Mouse (Mus musculus): Measurements from ENCODE around the gene Tchh. TPM values are rescaled to one million over a fixed set of nuclear protein-coding genes. Genes with fewer than 3 reads are reported as not detected.
A peak's percentile ranks its signal among the peaks of the same experiment; 100 is the strongest.
"Not testable (repeated sequence)": the region's sequence is repeated elsewhere in the genome, so short reads cannot be mapped to it uniquely, and the experiment has no call there.

Tchh gene
- polyA plus RNA-seq, 1 experiment from 2014 or later: 0.65 TPM

DNA sequence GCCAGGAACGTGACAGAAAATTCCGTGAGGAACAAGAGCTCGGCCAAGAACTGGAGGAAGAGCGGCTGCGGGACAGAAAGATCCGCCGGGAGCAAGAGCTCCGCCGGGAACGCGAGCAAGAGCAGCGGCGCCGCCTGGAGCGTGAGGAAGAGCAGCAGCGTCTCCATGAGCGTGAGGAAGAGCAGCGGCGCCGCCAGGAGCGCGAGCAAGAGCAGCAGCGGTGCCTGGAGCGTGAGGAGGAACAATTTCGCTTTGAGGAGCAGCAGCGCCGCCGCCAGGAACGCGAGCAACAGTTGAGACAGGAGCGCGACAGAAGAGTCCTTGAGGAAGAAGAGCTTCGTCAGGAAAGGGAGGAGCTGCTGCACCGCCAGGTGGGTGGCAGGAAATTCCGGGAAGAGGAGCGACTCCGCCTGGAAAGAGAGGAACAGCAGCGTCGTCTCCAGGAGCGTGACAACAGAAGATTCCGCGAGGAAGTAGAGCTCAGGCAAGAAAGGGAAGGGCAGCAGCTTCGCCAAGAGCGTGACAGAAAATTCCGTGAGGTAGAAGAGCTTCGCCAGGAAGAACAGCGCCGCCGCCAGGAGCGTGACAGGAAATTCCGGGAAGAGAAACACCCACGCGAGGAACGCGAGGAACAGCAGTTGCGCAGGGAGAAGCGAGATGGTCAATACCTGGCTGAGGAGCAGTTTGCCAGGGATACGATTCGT is 5.2 kb downstream of the Tchh start:
- Histone ChIP-seq H3K27ac (no peak overlapping the region), H3K4me2 (replicated peaks) (peak overlapping the region; percentile 81), H3K36me3 (no peaks in the 10 kb centered on the region), H3K4me3 (peak overlapping the region; percentile 51), H3K9me3 (no peaks in the 10 kb centered on the region), H3K27me3 (peaks cover 29% of the 10 kb centered on the region), H3K4me1 (peaks cover 13% of the 10 kb centered on the region; the same call in 1 of the 2 replicates), H3K9ac (peak overlapping the region; percentile 30)
- WGBS: under 1% methylated on average over 59 of the region's 59 CpGs
- peak; percentile 38; the same call in 1 of the 2 replicates for ATAC-seq (ENCODE audit: insufficient number of reproducible peaks, insufficient read depth, low FRiP score, low TSS enrichment)

DNA sequence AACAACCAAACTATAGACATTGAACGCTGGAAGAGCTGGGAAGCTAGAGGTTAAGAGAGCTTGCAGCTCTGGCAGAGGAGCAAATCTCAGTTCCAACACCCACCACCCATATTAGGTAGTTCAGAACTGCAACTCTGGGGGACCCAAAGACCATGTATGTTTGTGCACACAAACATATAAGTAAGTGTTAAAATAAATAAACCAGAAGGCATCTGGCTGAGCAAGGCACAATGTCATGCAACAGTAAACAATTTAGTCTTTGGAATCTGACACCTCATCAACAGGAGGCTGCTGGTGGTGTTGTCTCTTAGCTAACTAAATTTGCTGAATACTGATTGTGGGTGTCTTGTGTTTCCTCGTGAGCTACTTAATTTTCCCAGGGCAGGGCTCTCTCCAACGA is 24.4 kb downstream of the Tchh start:
- Histone ChIP-seq H3K4me2 (replicated peaks) (no peak overlapping the region), H3K4me3 (no peak overlapping the region), H3K27me3 (no peaks in the 10 kb centered on the region), H3K36me3 (no peaks in the 10 kb centered on the region), H3K9me3 (no peaks in the 10 kb centered on the region), H3K9ac (no peak overlapping the region), H3K27ac (no peak overlapping the region), H3K4me1 (no peaks in the 10 kb centered on the region)
- WGBS: 71% methylated on average over 3 of the region's 3 CpGs
- ATAC-seq (ENCODE audit: insufficient number of reproducible peaks, insufficient read depth, low FRiP score, low TSS enrichment): no peak

DNA sequence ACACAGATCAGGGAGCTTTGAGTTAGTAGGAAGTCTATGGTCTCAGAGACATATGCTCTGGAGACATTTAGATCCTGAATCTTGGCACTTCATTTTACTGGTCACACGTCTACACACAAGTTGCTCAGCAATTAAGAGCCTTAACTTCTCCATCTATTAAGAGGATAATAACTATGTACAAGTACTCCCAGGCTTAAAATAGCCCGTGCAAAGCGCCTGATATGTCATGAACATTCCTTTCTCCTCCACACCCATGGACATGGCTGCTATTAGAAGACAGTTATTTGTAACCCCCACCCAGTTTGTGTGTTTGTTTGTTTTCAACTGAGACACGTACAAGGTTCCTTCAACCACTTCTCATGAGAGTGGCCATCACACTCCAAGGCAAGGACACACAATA is 25.0 kb downstream of the Tchh start:
- no peaks in the 10 kb centered on the region for H3K27me3 ChIP-seq
- H3K9ac ChIP-seq: no peak overlapping the region
- no peaks in the 10 kb centered on the region for H3K36me3 ChIP-seq
- H3K4me3 ChIP-seq: no peak overlapping the region
- no peaks in the 10 kb centered on the region for H3K9me3 ChIP-seq
- no peak overlapping the region for H3K27ac ChIP-seq
- WGBS: 78% methylated on average over 4 of the region's 4 CpGs
- H3K4me1 ChIP-seq: no peaks in the 10 kb centered on the region
- H3K4me2 ChIP-seq (replicated peaks): no peak overlapping the region
- ATAC-seq (ENCODE audit: insufficient number of reproducible peaks, insufficient read depth, low FRiP score, low TSS enrichment): no peak

DNA sequence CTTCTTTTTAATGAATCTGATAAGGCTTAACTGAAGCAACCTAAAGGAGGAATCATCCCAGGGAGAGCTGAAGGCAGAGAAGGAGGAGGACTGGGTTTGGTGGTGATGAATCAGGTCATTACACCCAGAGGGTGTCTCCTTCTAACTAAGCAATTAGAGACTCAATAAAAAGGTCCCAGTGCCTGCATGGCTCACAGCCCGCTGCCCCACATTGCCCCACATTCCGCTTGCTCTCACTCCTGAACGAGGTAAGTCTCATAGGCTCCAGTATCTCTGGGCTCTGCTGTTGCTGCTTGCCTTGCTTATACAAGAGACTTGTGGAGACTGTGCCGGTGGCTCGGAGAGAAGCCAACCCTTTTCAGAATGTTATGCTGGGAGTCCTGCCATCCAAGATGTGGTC is 26.4 kb downstream of the Tchh start, which contains the start of gene Tchhl1:
Tchhl1 (plus strand) TSS at position 194 of the 400 bp plus-strand sequence.
- no peak for ATAC-seq (ENCODE audit: insufficient number of reproducible peaks, insufficient read depth, low FRiP score, low TSS enrichment)
- no peak within 1 kb of the TSS for H3K27ac ChIP-seq
- H3K9ac ChIP-seq: no peak within 1 kb of the TSS
- WGBS: 66% methylated on average over 5 of the region's 5 CpGs
- H3K4me3 ChIP-seq: no peak within 1 kb of the TSS
- no peaks in the 10 kb centered on the region for H3K27me3 ChIP-seq
- H3K4me2 ChIP-seq (replicated peaks): no peak within 1 kb of the TSS
- no peaks in the 10 kb centered on the region for H3K9me3 ChIP-seq
- H3K36me3 ChIP-seq: no peaks in the 10 kb centered on the region
- H3K4me1 ChIP-seq: no peaks in the 10 kb centered on the region

DNA sequence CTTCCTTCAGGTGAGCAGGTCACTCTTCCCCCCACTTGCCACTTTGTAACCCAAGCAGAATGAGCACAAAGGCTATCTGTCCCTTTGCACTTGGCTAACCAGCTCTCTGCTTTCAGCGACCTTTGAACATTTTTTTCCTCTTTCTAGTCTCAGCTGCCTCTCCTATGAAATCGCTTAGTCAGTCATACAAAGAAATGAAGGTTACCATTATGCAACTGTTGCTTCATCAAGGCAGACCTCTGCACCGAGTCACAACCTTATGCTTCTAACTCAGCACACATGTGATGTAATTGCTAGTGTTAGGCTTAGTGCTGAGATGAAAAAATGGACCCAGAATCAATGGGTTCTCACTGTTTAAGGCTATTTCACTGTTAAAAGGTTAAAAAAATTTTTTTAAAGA is 27.5 kb downstream of the Tchh start:
- H3K27me3 ChIP-seq: no peaks in the 10 kb centered on the region
- no peak for ATAC-seq (ENCODE audit: insufficient number of reproducible peaks, insufficient read depth, low FRiP score, low TSS enrichment)
- 79% methylated on average over 3 of the region's 3 CpGs for WGBS
- no peaks in the 10 kb centered on the region for H3K36me3 ChIP-seq
- no peak overlapping the region for H3K9ac ChIP-seq
- H3K4me3 ChIP-seq: no peak overlapping the region
- H3K4me1 ChIP-seq: no peaks in the 10 kb centered on the region
- H3K4me2 ChIP-seq (replicated peaks): no peak overlapping the region
- no peaks in the 10 kb centered on the region for H3K9me3 ChIP-seq
- no peak overlapping the region for H3K27ac ChIP-seq

DNA sequence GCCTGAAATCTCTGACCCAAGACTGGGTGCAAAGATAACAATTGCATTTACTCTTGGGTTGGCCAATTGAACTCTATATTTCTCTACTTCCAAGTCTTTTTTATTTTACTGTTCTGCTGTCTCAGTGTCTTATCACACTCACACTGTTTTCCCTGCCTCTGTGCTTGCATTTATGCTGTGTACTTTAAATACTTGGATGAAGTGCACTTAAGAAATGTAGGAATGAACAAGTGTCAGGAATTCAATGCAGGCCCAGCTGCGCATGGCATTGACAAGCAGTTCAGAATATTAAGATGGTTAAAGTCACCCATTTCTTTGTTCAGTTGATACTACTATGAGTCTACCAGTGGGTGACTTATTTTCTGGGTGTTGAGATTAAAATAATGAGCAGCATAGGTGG is 37.9 kb downstream of the Tchh start:
- no peak overlapping the region for H3K4me2 ChIP-seq (replicated peaks)
- H3K27me3 ChIP-seq: no peaks in the 10 kb centered on the region
- H3K4me3 ChIP-seq: no peak overlapping the region
- no peaks in the 10 kb centered on the region for H3K9me3 ChIP-seq
- no peaks in the 10 kb centered on the region for H3K4me1 ChIP-seq
- ATAC-seq (ENCODE audit: insufficient number of reproducible peaks, insufficient read depth, low FRiP score, low TSS enrichment): no peak
- H3K27ac ChIP-seq: no peak overlapping the region
- H3K9ac ChIP-seq: no peak overlapping the region
- no peaks in the 10 kb centered on the region for H3K36me3 ChIP-seq
- 98% methylated on average over 1 of the region's 1 CpGs for WGBS

DNA sequence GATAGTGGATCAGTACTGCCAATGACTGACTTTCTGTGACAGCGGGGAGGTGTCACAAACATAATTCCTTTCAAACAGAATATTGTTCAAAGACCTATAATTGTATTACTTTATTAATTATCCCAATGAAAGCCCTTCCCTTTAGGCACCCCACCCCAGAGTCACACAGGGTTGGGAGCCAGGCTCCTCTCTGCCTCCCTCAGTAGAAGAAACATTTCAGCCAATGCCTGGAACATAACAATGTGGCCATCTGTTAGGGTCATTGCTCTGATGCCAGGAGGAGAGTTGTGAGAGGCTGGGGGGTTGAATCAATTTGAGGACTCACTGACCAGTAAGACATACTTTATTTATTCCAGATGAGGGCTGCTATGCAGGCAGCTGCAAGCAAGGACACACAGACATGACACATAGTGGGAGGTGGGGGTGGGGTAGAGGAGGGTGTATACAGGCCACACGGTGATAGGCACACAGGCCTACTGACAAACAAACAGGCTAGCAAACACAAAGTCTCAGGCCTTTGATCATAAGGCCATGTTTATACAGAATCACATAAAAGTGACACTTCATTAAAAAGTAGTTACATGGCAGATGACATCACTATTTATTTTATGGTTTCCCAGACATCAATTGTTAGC is 40.0 kb downstream of the Tchh start:
- H3K36me3 ChIP-seq: no peaks in the 10 kb centered on the region

DNA sequence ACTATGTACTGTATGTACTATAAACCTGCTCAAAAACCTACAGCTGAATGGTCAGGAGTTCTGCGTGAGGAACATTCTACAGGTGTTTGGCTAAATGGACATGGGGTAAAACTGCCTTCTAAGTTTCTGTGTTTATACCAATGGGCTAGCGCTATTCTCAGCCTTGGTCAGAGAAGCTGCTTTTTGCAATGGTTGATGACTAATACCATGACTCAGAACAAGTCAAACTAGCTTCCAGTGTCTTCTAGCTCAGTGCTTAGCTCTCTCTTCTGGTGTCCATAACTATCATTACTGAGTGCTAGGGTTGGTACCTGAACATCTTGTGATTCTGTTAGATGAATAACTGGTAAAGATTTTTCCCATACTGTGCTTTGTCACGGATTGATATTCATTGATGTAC is 43.5 kb downstream of the Tchh start:
- no peak overlapping the region for H3K27ac ChIP-seq

More for the DNA sequence above, 40.0 kb downstream of the Tchh start:
- Histone ChIP-seq H3K4me3 (no peak overlapping the region), H3K9ac (no peak overlapping the region), H3K4me1 (no peaks in the 10 kb centered on the region), H3K27me3 (no peaks in the 10 kb centered on the region), H3K9me3 (no peaks in the 10 kb centered on the region), H3K4me2 (replicated peaks) (no peak overlapping the region), H3K27ac (no peak overlapping the region)
- 54% methylated on average over 2 of the region's 2 CpGs for WGBS
- ATAC-seq (ENCODE audit: insufficient number of reproducible peaks, insufficient read depth, low FRiP score, low TSS enrichment): 0 out of 2 replicates have a peak, but pooled peaks have one; percentile 22

DNA sequence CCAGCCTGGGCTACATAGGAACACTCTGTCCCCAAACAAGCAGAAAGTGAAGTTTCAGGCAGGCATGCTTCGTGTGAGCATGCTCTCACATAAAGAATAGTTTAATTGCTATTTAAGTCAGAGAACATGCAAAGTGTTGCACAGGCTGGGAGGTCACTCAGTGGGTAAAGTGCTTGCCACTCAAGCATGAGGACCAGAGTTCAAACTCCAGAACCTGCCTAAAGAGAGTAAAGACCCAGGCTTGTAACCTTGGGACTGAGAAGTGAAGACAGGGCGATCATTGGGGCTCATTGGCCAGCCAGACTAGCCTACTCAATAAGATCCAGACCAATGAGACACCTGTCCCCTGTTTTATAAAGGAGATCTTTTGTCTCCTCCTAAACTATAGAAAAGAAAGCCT is 46.4 kb downstream of the Tchh start:
- no peaks in the 10 kb centered on the region for H3K9me3 ChIP-seq
- H3K36me3 ChIP-seq: no peaks in the 10 kb centered on the region
- H3K27me3 ChIP-seq: no peaks in the 10 kb centered on the region
- no peak overlapping the region for H3K4me3 ChIP-seq
- no peak overlapping the region for H3K9ac ChIP-seq
- no peak overlapping the region for H3K27ac ChIP-seq
- no peaks in the 10 kb centered on the region for H3K4me1 ChIP-seq
- no peak overlapping the region for H3K4me2 ChIP-seq (replicated peaks)
- ATAC-seq (ENCODE audit: insufficient number of reproducible peaks, insufficient read depth, low FRiP score, low TSS enrichment): no peak
- WGBS: 85% methylated on average over 2 of the region's 2 CpGs

More for the DNA sequence above, 43.5 kb downstream of the Tchh start:
- Histone ChIP-seq H3K9me3 (no peaks in the 10 kb centered on the region), H3K36me3 (no peaks in the 10 kb centered on the region), H3K4me1 (no peaks in the 10 kb centered on the region), H3K27me3 (no peaks in the 10 kb centered on the region), H3K4me2 (replicated peaks) (no peak overlapping the region), H3K9ac (no peak overlapping the region), H3K4me3 (no peak overlapping the region)
- WGBS: 88% methylated on average over 3 of the region's 3 CpGs
- ATAC-seq (ENCODE audit: insufficient number of reproducible peaks, insufficient read depth, low FRiP score, low TSS enrichment): no peak

DNA sequence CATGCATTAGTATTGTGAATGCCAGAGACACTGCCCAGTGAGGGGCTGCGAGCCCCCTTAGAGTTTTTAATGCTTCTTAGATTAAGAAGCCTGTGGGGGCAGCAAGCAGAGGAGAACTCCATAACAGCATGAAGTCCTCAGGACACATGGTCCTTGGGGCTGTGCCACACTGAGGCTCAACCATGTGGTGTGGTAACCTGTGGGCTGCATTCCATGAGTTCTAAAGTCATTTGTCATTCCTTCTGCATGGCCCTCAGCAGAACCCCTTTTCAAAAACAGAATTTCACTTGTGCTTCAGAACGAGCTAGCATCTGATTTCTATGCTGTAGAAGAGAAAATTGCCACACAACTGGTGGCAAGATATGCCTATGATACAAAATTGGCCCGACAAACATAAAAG is 50.0 kb downstream of the Tchh start:
- no peak overlapping the region for H3K4me2 ChIP-seq (replicated peaks)
- H3K9me3 ChIP-seq: no peaks in the 10 kb centered on the region
- H3K4me1 ChIP-seq: no peaks in the 10 kb centered on the region
- H3K27ac ChIP-seq: no peak overlapping the region
- no peaks in the 10 kb centered on the region for H3K36me3 ChIP-seq
- no peak for ATAC-seq (ENCODE audit: insufficient number of reproducible peaks, insufficient read depth, low FRiP score, low TSS enrichment)
- H3K27me3 ChIP-seq: no peaks in the 10 kb centered on the region
- WGBS: 75% methylated on average over 3 of the region's 3 CpGs
- no peak overlapping the region for H3K9ac ChIP-seq
- H3K4me3 ChIP-seq: no peak overlapping the region

DNA sequence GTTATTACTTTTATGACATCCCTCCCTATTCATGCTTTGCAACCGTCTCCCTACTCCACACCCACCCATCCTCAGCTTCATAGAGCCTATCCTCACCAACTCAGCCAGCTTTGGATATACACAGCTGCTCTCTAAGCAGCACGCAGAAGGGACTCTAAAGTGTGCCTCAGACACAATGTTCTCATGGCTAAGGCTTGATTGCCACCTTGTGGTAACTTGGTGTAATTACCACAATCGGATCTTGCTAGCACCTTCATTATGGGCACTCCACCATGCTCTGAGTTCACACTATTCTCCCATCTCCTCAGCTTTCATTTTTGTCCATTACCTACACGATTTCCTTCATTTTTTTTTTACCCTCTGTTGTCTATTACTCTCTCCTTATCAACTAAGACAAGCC is 51.9 kb downstream of the Tchh start:
- Histone ChIP-seq H3K9ac (no peak overlapping the region), H3K4me3 (no peak overlapping the region), H3K27me3 (no peaks in the 10 kb centered on the region), H3K4me2 (replicated peaks) (no peak overlapping the region), H3K4me1 (no peaks in the 10 kb centered on the region), H3K9me3 (no peaks in the 10 kb centered on the region), H3K27ac (no peak overlapping the region), H3K36me3 (no peaks in the 10 kb centered on the region)
- under 1% methylated on average over 4 of the region's 4 CpGs for WGBS
- ATAC-seq (ENCODE audit: insufficient number of reproducible peaks, insufficient read depth, low FRiP score, low TSS enrichment): no peak

DNA sequence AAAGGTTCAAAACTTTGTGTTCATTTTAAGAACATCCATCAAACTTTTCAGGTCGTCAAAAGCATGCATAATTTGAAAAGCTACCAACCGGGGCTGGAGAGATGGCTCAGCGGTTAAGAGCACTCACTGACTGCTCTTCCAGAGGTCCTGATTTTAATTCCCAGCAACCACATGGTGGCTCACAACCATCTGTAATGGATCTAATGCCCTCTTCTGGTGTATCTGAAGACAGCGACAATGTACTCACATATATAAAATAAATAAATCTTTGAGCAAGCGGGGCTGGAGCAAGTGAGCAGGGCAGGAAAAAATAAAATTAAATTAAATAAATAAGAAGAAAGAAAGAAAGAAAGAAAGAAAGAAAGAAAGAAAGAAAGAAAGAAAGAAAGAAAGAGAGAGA is 52.6 kb downstream of the Tchh start:
- H3K4me1 ChIP-seq; H3K4me2 ChIP-seq (replicated peaks); H3K27me3 ChIP-seq; H3K9me3 ChIP-seq; H3K9ac ChIP-seq; ATAC-seq (ENCODE audit: insufficient number of reproducible peaks, insufficient read depth, low FRiP score, low TSS enrichment); H3K4me3 ChIP-seq; H3K27ac ChIP-seq; H3K36me3 ChIP-seq: not testable (repeated sequence)
- 27% methylated on average over 5 of the region's 5 CpGs for WGBS

Measured in embryonic facial prominence, embryonic 12.5 days (tissue).